Mouse (Mus musculus) kidney, adult 2 months (tissue): ENCODE measurements around the gene Qprt.

Experiments
- CTCF ChIP-seq: fragments of 200-500 bp; conservative IDR thresholded peaks from 2 replicates; pipeline ENCODE4 v1.5.1; 2011; ENCODE audit warnings: low read depth, mild to moderate bottlenecking, control low read depth, low read length, moderate library complexity, mixed read lengths; ENCODE audit not compliant: insufficient read depth, insufficient read length
- POLR2A ChIP-seq: fragments of 200-500 bp; IDR thresholded peaks from one replicate; pipeline ENCODE4 v1.6.1; 2011; ENCODE audit warnings: low read depth, low read length, control low read depth

DNA sequence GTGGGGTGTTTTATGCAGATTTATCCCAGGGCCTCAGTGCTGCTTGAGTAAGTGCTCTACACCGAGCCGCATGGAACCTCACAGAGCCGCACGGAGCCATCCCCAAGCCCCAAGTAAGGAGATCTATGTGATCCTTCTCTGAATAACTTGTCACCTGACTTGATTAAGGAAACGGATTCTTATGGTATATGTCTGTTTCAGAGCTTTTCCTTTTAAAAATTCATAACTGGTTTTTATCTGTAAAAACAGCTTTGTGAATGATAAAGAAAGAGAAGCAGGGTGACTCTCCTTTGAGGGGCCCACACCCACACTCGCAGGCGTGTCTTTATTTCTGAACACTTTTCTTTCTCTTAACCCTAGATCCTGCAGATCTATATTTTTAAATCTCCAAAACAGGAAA is 17.1 kb upstream of the Qprt start:
- TF ChIP-seq CTCF = no peak
- no peak for TF ChIP-seq POLR2A
